Mouse (Mus musculus) limb, embryonic 14.5 days (tissue): ENCODE data around the gene Pla2g4e. TPM values are rescaled to one million over a fixed set of nuclear protein-coding genes. Genes with fewer than 3 reads are reported as not detected.

Experiments used
- ATAC-seq: fragments of 200-750 bp; cut with Nextera tagmentation; 2 replicates; pipeline ENCODE4 v1.8.0; 2017; ENCODE audit warnings: low read depth, moderate number of reproducible peaks, moderate TSS enrichment; ENCODE audit not compliant: low FRiP score
- DNase-seq: peaks from one replicate; pipeline ENCODE4 v3.0.0-alpha.2; 2015; ENCODE audit warnings: low spot score
- H3K27ac ChIP-seq: fragments of 300-500 bp; sonication (generic); replicated peaks from 2 replicates; pipeline ENCODE4 v1.5.1; 2014; ENCODE audit warnings: low read depth, mild to moderate bottlenecking, low read length, moderate library complexity, mixed read lengths
- H3K27me3 ChIP-seq: fragments of 300-500 bp; sonication (generic); 2 replicates; pipeline ENCODE4 v1.6.1; 2014; ENCODE audit warnings: low read length, mixed read lengths; ENCODE audit not compliant: control insufficient read depth, insufficient read depth
- H3K36me3 ChIP-seq: fragments of 300-500 bp; sonication (generic); 2 replicates; pipeline ENCODE4 v1.6.1; 2014; ENCODE audit warnings: mild to moderate bottlenecking, low read length, moderate library complexity, mixed read lengths; ENCODE audit not compliant: control insufficient read depth, insufficient read depth
- H3K4me1 ChIP-seq: fragments of 300-500 bp; sonication (generic); 2 replicates; pipeline ENCODE4 v1.6.1; 2014; ENCODE audit warnings: antibody characterized with exemption, low read length, mixed read lengths; ENCODE audit not compliant: control insufficient read depth, insufficient read depth
- H3K4me2 ChIP-seq: fragments of 300-500 bp; sonication (generic); replicated peaks from 2 replicates; pipeline ENCODE4 v1.6.1; 2014; ENCODE audit warnings: low read depth, mild to moderate bottlenecking, low read length, moderate library complexity; ENCODE audit not compliant: severe bottlenecking
- H3K4me3 ChIP-seq: fragments of 300-500 bp; sonication (generic); replicated peaks from 2 replicates; pipeline ENCODE4 v1.5.1; 2014; ENCODE audit warnings: low read length
- H3K9ac ChIP-seq: fragments of 300-500 bp; sonication (generic); 2 replicates; pipeline ENCODE4 v1.6.1; 2014; ENCODE audit warnings: mild to moderate bottlenecking, low read depth, low read length, moderate library complexity; ENCODE audit not compliant: severe bottlenecking
- H3K9me3 ChIP-seq: fragments of 300-500 bp; sonication (generic); 2 replicates; pipeline ENCODE4 v1.6.1; 2016; ENCODE audit warnings: low read length; ENCODE audit not compliant: control insufficient read depth
- POLR2A ChIP-seq: fragments of 200-500 bp; IDR thresholded peaks from 2 replicates; pipeline ENCODE4 v1.8.0; 2012; ENCODE audit warnings: inconsistent platforms, mild to moderate bottlenecking, moderate library complexity, borderline replicate concordance; ENCODE audit not compliant: insufficient read depth, insufficient read length; ENCODE audit errors: extremely low read depth
- WGBS: fragments of 180-500 bp; shearing (Covaris S2); extraction: QIAGEN DNeasy Blood & Tissue Kit; methylation state at CpG from one replicate; pipeline ENCODE4 v1.1.7; 2014; 5-methylcytosine and 5-hydroxymethylcytosine counted together
- polyA plus RNA-seq, 2 experiments: library from polyadenylated mRNA; depleted of rRNA in 1 of 2; stranded (reverse) in 1 of 2; unstranded in 1 of 2; fragments of >200 nt; fragmentation: Nextera tagmentation in 1 of 2; extraction: Ambion mirVana in 1 of 2; gene quantifications; 2 replicates each; pipeline versions ENCODE4 v1.2.1 to v1.2.3; 2012 to 2014

Gene Pla2g4e
- polyA plus RNA-seq, 2 experiments: 1.2 to 2.1 TPM

DNA sequence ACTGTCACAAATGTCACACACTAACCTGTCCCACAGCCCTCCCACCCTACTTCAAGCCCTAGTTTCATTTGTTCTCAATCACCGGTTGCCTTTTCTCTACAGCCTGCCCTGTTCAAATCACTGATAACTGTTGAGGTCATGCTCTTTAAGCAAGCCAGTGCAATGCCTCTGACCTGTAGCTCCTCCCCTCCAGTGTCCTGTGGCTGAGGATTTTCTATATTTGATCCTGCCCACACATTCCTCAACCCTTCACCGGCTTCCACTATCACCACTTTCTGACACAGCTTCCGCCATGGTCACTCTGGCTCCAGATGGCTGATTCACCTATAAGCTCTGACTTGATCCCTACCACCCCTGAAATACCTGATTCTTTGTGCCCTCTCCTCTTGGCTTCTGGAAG lies 97.1 kb downstream of the Pla2g4e start:
- ATAC-seq: no peak
- Histone ChIP-seq H3K27me3 (no peaks in the 10 kb centered on the region), H3K4me2 (no peak overlapping the region), H3K4me1 (no peaks in the 10 kb centered on the region), H3K4me3 (no peak overlapping the region), H3K36me3 (no peaks in the 10 kb centered on the region), H3K27ac (no peak overlapping the region), H3K9me3 (no peaks in the 10 kb centered on the region), H3K9ac (no peak overlapping the region)
- no peak for TF ChIP-seq POLR2A
- DNase-seq: no peak
- WGBS: 88% methylated on average over 3 of the region's 3 CpGs

DNA sequence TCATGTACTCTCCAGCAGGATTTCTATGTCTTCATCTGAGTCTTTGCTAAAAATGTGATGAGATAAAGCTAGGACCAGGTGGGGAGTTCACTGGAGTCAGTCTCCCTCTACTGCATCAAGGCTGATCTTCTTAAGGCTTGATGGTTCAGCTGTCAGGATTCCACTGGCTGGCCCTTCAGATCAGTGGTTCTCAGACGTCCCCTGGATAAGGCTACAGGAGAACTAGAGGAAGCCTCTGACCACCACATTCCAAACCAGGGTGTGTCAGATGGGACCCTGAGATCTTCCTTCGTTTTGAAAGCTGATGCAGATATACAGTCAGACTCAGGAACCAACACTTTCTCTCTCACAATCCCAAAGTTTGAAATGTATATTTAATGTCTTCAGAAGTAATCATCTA lies 97.8 kb downstream of the Pla2g4e start:
- whole genome bisulfite sequencing: 46% methylated on average over 2 of the region's 2 CpGs
- no peak for TF ChIP-seq POLR2A
- no peak overlapping the region for H3K4me3 ChIP-seq
- no peaks in the 10 kb centered on the region for H3K4me1 ChIP-seq
- H3K27ac ChIP-seq: no peak overlapping the region
- no peaks in the 10 kb centered on the region for H3K36me3 ChIP-seq
- DNase-seq: no peak
- ATAC-seq: no peak
- H3K4me2 ChIP-seq: no peak overlapping the region
- H3K27me3 ChIP-seq: no peaks in the 10 kb centered on the region
- no peaks in the 10 kb centered on the region for H3K9me3 ChIP-seq
- no peak overlapping the region for H3K9ac ChIP-seq

DNA sequence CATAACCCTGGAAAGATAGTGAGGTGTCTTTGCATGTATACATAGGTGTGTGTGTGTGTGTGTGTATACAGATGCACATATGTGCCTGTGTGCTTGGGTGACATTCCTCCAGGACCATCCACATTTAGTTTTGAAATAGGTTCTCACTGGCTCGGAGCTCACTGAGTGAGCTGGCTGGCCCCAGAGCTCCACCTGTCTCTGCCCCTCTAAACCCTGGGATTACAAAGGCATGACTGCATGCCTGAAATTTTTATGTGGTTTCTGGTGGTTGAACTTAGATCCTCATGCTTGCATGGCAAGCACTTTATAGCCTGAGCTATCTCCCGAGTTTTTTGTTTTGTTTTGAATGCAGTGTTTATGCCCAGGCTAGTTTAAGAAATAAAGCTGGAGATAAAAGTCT lies 98.6 kb downstream of the Pla2g4e start:
- no peak overlapping the region for H3K27ac ChIP-seq
- H3K9me3 ChIP-seq: no peaks in the 10 kb centered on the region
- H3K4me2 ChIP-seq: no peak overlapping the region
- no peaks in the 10 kb centered on the region for H3K27me3 ChIP-seq
- 45% methylated on average over 2 of the region's 2 CpGs for WGBS
- no peak overlapping the region for H3K9ac ChIP-seq
- H3K4me3 ChIP-seq: no peak overlapping the region
- no peaks in the 10 kb centered on the region for H3K36me3 ChIP-seq
- DNase-seq (no peak), ATAC-seq (peak; percentile 53; the same call in 1 of the 2 replicates)
- TF ChIP-seq POLR2A: no peak
- H3K4me1 ChIP-seq: no peaks in the 10 kb centered on the region

DNA sequence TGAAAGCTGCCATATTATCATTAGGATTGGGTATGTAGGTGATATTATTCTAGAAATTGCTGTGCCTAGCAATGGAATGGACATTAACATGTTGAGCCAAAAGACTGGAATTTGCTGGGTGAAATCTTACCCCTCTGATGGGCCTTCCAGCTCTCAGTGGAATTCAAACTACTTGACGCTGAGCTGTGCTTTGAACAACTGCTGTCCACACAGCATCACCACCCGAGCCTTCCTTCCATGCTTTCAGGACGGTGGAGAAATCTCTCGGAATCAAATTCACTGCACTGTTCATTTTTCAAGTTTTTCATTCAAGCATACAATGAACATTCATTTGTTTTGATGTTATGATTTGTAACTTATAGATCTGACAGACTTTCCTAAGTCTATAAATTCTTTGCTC lies 100.7 kb downstream of the Pla2g4e start:
- H3K4me2 ChIP-seq: no peak overlapping the region
- H3K27ac ChIP-seq: no peak overlapping the region
- H3K4me3 ChIP-seq: no peak overlapping the region
- no peaks in the 10 kb centered on the region for H3K9me3 ChIP-seq
- ATAC-seq: no peak
- no peak overlapping the region for H3K9ac ChIP-seq
- H3K4me1 ChIP-seq: no peaks in the 10 kb centered on the region
- WGBS: 82% methylated on average over 4 of the region's 4 CpGs
- no peaks in the 10 kb centered on the region for H3K36me3 ChIP-seq
- no peak for TF ChIP-seq POLR2A
- DNase-seq: no peak
- H3K27me3 ChIP-seq: no peaks in the 10 kb centered on the region

DNA sequence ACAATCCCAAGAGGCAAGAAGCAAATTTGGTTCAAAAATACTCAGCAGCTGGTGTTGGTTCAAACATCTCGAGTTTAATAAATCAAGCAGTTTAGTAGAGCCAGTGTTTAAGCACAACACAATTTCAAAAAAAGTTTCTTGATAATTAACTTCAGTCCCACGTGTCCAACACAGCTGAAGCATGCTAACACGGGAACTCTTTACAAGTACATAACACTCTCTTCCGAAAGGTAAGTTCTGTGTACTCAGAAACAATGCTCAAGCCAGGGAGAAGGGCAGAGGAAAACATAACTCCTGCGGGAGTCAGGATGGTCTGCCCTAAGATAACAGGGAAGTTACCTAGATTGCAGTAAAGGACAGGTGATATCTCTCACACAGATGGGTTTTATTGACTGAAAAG lies 102.8 kb downstream of the Pla2g4e start:
- DNase-seq: no peak
- Histone ChIP-seq H3K9ac (no peak overlapping the region), H3K27me3 (no peaks in the 10 kb centered on the region), H3K36me3 (no peaks in the 10 kb centered on the region), H3K4me1 (no peaks in the 10 kb centered on the region), H3K9me3 (no peaks in the 10 kb centered on the region), H3K4me2 (no peak overlapping the region), H3K4me3 (no peak overlapping the region), H3K27ac (no peak overlapping the region)
- no peak for TF ChIP-seq POLR2A
- no peak for ATAC-seq
- WGBS: 73% methylated on average over 5 of the region's 5 CpGs

DNA sequence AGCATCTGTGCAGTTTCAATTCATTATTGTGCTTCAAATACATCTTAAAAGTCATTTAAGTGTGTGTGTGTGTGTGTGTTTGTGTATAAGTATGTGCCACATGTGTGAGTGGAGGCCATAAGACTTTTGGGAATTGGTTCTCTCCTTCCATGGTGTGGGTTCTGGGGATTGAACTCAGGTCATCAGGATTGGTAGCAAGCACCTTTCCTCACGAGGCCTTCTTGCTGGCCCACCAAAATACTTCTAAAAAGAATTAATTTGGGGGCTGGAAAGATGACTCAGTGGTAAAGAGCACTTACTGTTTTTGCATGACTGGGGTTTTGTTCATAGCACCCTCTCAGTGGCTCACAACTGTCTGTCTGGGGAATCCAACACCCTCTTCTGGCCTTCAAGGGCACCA lies 103.5 kb downstream of the Pla2g4e start:
- Histone ChIP-seq H3K9me3 (no peaks in the 10 kb centered on the region), H3K9ac (no peak overlapping the region), H3K27me3 (no peaks in the 10 kb centered on the region), H3K36me3 (no peaks in the 10 kb centered on the region), H3K4me3 (no peak overlapping the region), H3K4me1 (no peaks in the 10 kb centered on the region), H3K27ac (no peak overlapping the region), H3K4me2 (no peak overlapping the region)
- 82% methylated on average over 1 of the region's 1 CpGs for WGBS
- TF ChIP-seq POLR2A: no peak
- ATAC-seq (no peak), DNase-seq (no peak)
